Mouse (Mus musculus) ES-E14 (cell line): ENCODE measurements around the gene Cacng8. TPM values are rescaled to one million over a fixed set of nuclear protein-coding genes. Genes with fewer than 3 reads are reported as not detected.
A peak's percentile ranks its signal among the peaks of the same experiment; 100 is the strongest.

ENCODE experiments used
- DNase-seq: peaks from one replicate; pipeline ENCODE4 v3.0.0-alpha.2; 2013; ENCODE audit warnings: low read depth, low spot score
- H3K27ac ChIP-seq: 2 replicates; pipeline ENCODE4 v1.5.1; 2012; ENCODE audit warnings: low read depth, mild to moderate bottlenecking, low read length, moderate library complexity, mixed read lengths; ENCODE audit not compliant: poor library complexity, insufficient read depth, severe bottlenecking
- H3K36me3 ChIP-seq: 2 replicates; pipeline ENCODE4 v1.6.1; 2012; ENCODE audit warnings: mild to moderate bottlenecking, low read length, moderate library complexity, mixed read lengths; ENCODE audit not compliant: control insufficient read depth, poor library complexity, insufficient read depth, severe bottlenecking
- H3K4me1 ChIP-seq, 2 experiments: fragments of 150-350 bp in 1 of 2; sonication (generic) in 1 of 2; 2 replicates each; pipeline ENCODE4 v1.6.1; 2012; ENCODE audit warnings: low read length in 2 of 2, mild to moderate bottlenecking in 1 of 2, mixed read lengths in 1 of 2; ENCODE audit not compliant: control insufficient read depth in 2 of 2, insufficient read depth in 2 of 2, poor library complexity in 1 of 2
- H3K4me3 ChIP-seq, 2 experiments: fragments of 150-350 bp in 1 of 2; sonication (generic) in 1 of 2; 2 replicates each; pipeline ENCODE4 v1.5.1; 2012; ENCODE audit warnings: low read length in 2 of 2, low read depth in 1 of 2, mild to moderate bottlenecking in 1 of 2, mixed read lengths in 1 of 2; ENCODE audit not compliant: insufficient read depth in 1 of 2, poor library complexity in 1 of 2, severe bottlenecking in 1 of 2
- H3K9ac ChIP-seq: 2 replicates; pipeline ENCODE4 v1.6.1; 2012; ENCODE audit warnings: low read depth, mild to moderate bottlenecking, low read length, mixed read lengths; ENCODE audit not compliant: poor library complexity, insufficient read depth, severe bottlenecking
- H3K9me3 ChIP-seq: fragments of 150-350 bp; sonication (generic); 2 replicates; pipeline ENCODE4 v1.6.1; 2012; ENCODE audit warnings: low read depth, mild to moderate bottlenecking, low read length; ENCODE audit not compliant: control insufficient read depth, insufficient read depth
- CHD2 ChIP-seq: IDR thresholded peaks from 2 replicates; pipeline ENCODE4 v1.6.1; 2014; ENCODE audit warnings: mild to moderate bottlenecking, low read depth, low read length, inconsistent platforms
- HCFC1 ChIP-seq: IDR thresholded peaks from 2 replicates; pipeline ENCODE4 v1.6.1; 2012; ENCODE audit warnings: low read length, inconsistent platforms, borderline replicate concordance; ENCODE audit not compliant: insufficient read depth
- MAFK ChIP-seq: IDR thresholded peaks from 2 replicates; pipeline ENCODE4 v1.6.1; 2014; ENCODE audit warnings: mild to moderate bottlenecking, low read depth, low read length, inconsistent platforms; ENCODE audit not compliant: insufficient read depth
- ZC3H11A ChIP-seq: IDR thresholded peaks from 2 replicates; pipeline ENCODE4 v1.6.1; 2012; ENCODE audit warnings: low read depth, mild to moderate bottlenecking, inconsistent platforms, low read length, borderline replicate concordance
- ZNF384 ChIP-seq: IDR thresholded peaks from 2 replicates; pipeline ENCODE4 v1.6.1; 2012; ENCODE audit warnings: low read depth, low read length, inconsistent platforms
- in situ Hi-C, 2 experiments: fragments of 600-800 bp; cut with MboI; formaldehyde crosslinking; loops; one replicate each; pipeline ENCODE4 v1.15.1; 2025; ENCODE audit warnings: low sequenced_read_pairs in 2 of 2, inconsistent platforms in 1 of 2; ENCODE audit not compliant: unreplicated experiment in 2 of 2
- total RNA-seq: library from RNA; depleted of rRNA; stranded (reverse); fragments of 300-350 nt; gene quantifications from 2 replicates; pipeline ENCODE4 v1.2.3, GENCODE M21; 2012

The Cacng8 gene
- total RNA-seq, 1 experiment = 7.8 TPM

DNA sequence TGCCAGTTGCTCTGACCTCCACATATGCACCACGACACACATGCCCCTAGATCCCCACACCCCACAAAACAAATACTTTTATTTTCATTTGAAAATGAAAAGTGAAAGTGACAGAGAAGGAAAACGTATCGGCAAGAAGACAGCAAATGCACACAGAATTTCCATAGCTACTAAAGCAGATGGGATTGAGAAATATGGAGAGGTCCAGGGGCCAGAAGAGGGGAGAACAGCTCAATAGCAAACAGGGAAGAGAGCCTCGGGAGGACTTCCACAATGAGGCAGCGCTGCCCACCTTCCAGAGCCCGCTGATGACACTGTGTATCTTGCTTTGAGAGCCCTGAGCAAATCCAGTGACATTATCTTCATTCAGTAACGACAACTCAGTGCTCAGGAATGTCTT is 31.6 kb downstream of the Cacng8 start:
- in situ Hi-C loops = no loop called here
- no peak for TF ChIP-seq MAFK
- TF ChIP-seq ZNF384 = no peak
- no peak for TF ChIP-seq ZC3H11A
- TF ChIP-seq CHD2 = no peak
- no peak for TF ChIP-seq HCFC1
- H3K27ac ChIP-seq = no peak overlapping the region

DNA sequence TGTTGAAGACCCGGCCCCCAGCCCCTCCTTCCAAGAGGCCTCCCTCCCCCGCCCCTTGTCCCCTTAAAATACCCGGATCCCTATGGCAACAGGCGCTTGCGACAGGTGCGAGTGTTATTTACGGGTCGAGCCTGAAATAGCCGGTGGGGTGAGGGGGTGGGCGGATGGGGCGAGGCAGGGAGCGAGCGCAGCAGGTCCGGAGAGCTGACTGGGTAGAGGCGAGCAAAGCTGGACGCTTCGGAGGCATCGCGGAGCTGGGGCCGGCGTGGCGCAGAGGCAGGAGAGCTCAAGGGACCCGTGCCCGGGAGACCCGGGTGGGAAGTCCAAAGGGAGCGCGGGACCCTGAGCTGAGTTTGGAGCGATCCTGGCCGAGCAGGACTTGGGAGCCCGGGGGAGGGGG is 32.9 kb downstream of the Cacng8 start:
- H3K4me1 ChIP-seq = peaks cover 19 to 24% of the 10 kb centered on the region in 2 experiments
- H3K4me3 ChIP-seq = peak overlapping the region; percentile 85 to 88
- H3K27ac ChIP-seq = peak overlapping the region; percentile 66
- TF ChIP-seq CHD2 = no peak
- TF ChIP-seq MAFK = no peak
- TF ChIP-seq ZNF384 = no peak
- TF ChIP-seq ZC3H11A = no peak
- TF ChIP-seq HCFC1 = no peak
- in situ Hi-C loops = no loop called here
- H3K36me3 ChIP-seq = no peaks in the 10 kb centered on the region
- peak overlapping the region; percentile 86 for H3K9ac ChIP-seq
- peak; percentile 48 for DNase-seq
- H3K9me3 ChIP-seq = no peaks in the 10 kb centered on the region

More for the DNA sequence above, 31.6 kb downstream of the Cacng8 start:
- Histone ChIP-seq H3K4me1 (peaks cover 16 to 26% of the 10 kb centered on the region in 2 experiments), H3K9ac (no peak overlapping the region), H3K4me3 (no peak overlapping the region), H3K36me3 (no peaks in the 10 kb centered on the region), H3K9me3 (no peaks in the 10 kb centered on the region)
- no peak for DNase-seq

DNA sequence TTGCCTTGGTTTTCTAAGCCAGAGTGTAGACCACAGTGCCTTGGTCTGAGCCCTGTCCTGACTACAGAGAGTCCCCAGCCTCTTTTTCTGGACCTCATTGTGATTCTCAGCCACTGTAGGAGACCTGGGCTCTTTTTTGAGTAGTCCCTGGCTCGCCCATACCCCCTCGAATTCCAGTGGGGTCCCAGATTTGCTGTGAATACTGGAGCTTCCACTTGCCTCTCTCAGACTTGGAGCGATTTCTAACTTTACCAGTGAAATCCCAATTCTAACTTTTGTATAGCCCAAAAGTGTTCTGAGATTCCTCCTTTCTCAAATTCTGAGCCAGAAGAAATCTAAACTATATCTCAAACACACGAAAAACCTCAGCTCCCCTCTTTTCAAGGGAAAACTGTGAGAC is 33.4 kb downstream of the Cacng8 start, which contains the start of gene Cacng6:
Gene Cacng6 (plus strand): TSS at position 301 of the 400 bp plus-strand sequence.
- Histone ChIP-seq H3K9ac (peak within 1 kb of the TSS; percentile 86), H3K36me3 (no peaks in the 10 kb centered on the region), H3K9me3 (no peaks in the 10 kb centered on the region), H3K4me1 (peaks cover 19 to 24% of the 10 kb centered on the region in 2 experiments), H3K27ac (peak within 1 kb of the TSS; percentile 66), H3K4me3 (peak within 1 kb of the TSS; percentile 85 to 88)
- in situ Hi-C loops = no loop called here
- no peak for DNase-seq
- TF ChIP-seq ZNF384 (no peak), HCFC1 (no peak), MAFK (no peak), ZC3H11A (no peak), CHD2 (no peak)

DNA sequence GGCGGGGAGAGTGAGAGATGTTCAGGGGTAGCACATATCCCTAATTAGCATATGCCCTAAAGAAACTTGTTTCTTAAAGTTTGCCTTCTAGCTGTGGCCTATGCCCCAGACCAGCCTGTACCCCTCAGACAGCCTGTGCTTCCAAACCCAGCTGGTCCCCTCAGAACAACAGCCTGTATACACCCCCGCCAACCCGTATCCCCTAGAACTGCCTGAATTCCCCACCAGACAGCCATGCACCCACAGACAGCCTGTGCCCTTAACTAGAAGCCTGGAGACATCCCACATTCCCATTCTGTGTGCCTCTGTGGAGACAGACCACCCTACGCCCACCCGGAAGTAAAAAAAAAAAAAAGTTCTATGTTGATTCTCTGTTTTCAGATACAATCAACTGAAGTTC is 34.7 kb downstream of the Cacng8 start:
- Histone ChIP-seq H3K4me1 (peaks cover 19 to 24% of the 10 kb centered on the region in 2 experiments), H3K27ac (no peak overlapping the region), H3K4me3 (peak overlapping the region; percentile 41 to 85; a peak in 1 of 4 replicates), H3K9ac (0 out of 2 replicates have a peak overlapping the region, but pooled peaks have one; percentile 27), H3K36me3 (no peaks in the 10 kb centered on the region), H3K9me3 (no peaks in the 10 kb centered on the region)
- TF ChIP-seq CHD2 (no peak), ZNF384 (no peak), HCFC1 (no peak), MAFK (no peak), ZC3H11A (no peak)
- no peak for DNase-seq
- in situ Hi-C loops = no loop called here

DNA sequence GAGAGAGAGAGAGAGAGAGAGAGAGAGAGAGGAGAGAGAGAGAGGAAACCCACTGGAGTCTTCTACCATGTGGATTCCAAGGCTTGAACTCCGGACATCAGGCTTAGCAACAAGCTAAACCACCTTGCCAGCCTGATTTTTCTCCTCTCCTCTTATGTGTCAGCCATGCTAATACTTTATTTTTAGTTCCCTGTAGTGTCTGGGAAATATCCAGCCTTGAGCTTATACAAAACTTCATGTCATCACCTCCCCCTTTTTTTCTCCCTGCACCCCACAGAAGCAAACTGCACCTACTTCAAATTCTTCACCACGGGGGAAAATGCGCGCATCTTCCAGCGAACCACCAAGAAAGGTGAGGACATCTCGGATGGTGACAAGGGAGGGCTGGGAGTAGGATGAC is 39.7 kb downstream of the Cacng8 start:
- DNase-seq = no peak
- Histone ChIP-seq H3K9ac (no peak overlapping the region), H3K36me3 (no peaks in the 10 kb centered on the region), H3K9me3 (no peaks in the 10 kb centered on the region), H3K4me1 (peaks cover 6 to 7% of the 10 kb centered on the region in 2 experiments; a peak in 3 of 4 replicates), H3K4me3 (no peak overlapping the region), H3K27ac (no peak overlapping the region)
- TF ChIP-seq MAFK (no peak), ZC3H11A (no peak), ZNF384 (no peak), CHD2 (no peak), HCFC1 (no peak)
- in situ Hi-C loops = no loop called here
